Mouse (Mus musculus) urinary bladder, postnatal 36 days (tissue): ENCODE data around the gene Nrip1.

Experiments used
- DNase-seq, 2 experiments: peaks; one replicate each; pipeline ENCODE4 v3.0.0; 2022; ENCODE audit warnings: low spot score in 2 of 2, mixed read lengths in 1 of 2

Nrip1 gene

DNA sequence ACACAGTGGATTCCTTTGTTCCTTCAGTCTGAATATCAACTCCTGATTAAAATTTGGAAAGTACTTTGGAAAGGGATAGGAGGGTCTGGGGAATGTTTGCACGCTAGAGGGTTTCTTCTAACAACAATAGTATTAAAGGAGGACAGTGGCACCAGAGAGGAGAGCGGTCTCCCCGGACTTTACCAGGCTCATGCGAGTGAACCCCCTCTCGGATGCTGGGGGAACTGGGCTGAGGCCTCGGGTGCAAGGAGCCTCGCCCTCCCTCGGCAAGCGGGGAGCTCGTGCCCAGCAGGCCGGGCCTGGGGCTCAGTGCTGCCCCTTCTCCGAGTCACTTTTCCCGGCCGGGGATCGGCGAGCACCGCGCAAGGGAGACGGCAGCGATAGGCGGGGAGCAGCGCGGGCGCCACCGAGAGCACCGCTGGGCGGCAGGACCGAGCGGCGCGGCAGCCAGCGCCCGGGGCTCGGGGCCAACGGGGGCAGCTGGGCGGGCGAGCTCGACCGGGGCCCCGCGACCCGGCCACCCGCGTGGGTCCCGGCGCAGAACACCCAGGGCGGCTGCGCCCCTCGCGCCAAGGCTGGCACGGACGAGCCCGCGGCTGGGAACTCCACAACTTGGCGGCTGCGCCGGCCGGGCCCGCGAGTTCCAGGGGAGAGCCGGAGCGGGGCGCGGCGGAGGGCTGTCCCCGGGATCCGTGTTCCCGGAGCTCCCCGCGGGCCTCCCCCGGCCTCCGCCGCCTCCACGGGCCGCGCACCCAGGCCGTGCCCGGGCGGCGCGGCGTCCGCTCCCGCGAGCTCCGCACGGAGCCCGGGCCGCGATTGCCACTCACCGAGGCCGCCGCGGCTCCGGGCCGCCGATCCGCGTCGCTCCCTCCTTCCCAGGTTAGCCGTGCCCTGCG lies 1.3 kb downstream of the Nrip1 start:
- peak; percentile 56 to 57 for DNase-seq

DNA sequence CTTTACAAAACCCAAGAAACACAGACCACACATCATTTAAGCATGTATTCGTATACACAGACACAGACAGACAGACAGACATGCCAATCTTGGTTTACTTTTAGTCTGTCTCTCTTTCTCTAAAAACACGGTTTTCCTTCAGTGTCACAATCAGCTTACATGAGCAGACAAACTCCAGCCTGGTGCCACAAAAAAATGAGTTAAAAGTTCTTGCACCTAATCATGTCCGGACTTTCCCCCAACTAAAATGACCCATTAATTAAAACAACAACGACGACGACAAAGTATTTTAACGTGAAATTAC lies 2.1 kb downstream of the Nrip1 start:
- no peak for DNase-seq

DNA sequence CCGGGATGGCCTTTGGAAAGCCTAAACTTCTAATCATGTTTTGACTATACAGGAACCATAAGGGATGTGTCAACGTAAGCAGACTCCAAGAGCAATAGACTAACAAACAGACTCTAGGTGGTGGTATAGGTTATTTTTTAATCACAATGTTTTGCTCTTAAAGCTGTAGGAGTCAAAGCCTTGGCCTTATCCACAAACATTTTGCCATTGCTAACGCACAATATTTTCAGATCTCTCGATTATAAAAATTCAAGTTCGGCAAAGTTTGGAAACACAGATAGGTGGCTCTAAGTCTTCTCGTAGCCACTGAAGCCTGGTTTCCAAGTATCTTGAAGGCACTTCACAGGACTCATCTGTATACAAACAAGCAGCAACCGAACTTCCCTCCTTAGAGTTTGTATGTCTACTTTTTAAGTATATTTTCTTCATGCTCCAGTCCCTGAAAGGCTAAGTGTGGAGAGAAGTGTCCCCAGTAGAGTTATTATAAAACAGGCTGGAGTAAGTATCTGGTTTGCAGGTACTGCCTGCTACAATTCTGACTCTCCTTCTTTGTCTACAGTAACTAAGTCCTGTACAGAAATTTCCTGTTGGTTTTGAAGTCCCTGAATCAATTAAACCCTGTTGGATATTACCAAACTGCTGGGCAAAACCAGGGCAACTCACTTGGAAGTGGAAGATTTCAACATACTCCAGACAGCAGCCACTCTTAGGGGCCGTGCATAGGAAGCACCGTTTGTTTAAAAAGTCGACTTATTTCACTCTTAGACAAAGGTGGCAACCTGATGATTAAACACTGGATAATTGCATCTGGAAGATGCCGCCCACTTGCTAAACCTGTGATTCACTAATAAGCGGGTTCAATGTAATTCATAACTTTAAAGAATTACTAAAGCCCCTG lies 2.7 kb downstream of the Nrip1 start:
- no peak for DNase-seq

DNA sequence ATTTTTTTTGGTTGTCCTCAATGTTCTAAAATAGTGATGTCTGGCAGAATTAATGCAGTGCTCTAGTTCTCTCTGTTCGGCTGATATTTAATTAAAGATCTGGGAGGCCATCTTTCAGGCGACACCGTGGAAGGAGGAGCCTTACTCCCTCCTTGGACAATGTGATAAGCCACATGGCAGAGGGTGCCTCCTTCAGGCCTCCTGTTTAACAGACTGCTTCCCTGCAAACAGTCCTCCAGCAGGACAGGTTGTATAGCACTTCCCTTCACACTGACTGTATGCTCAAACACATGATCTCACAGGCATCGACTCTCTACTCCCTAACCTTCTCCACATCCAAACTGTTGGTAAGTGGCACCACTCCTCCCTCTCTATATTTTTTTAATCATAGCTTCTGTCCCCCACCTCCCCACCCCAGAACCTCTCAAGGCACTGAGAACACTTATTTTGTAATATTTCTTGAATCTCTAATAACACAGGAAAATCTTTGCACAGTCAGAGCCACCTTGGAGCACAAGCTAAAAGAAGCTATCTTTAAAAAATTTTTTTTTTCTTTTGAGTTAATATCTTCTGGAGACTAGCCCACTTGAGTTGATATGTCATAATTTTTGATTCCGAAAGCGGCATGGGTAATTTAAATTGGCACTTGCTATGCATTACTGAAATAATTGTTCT lies 3.4 kb downstream of the Nrip1 start:
- peak in 1 of 2 experiments; percentile 30 for DNase-seq

DNA sequence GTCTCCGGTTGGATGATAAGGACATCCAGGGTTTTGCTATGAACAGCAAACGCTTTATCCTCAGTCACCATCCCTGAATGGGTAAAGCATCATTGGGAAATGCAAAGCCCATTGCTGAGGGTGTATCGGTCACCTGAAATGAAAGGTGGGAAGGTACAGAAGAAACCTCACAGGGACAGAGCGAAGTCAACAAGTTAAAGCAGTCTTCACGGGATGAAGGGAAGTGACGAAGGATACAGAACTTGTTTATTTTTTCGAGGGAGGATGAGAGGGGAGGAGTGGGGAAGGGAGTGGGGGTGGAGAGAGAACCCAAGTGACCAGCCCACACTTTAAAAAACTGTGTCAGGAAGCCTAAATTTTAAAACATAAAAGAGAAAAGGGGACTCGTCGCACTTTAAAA lies 4.4 kb downstream of the Nrip1 start:
- DNase-seq, result no peak

DNA sequence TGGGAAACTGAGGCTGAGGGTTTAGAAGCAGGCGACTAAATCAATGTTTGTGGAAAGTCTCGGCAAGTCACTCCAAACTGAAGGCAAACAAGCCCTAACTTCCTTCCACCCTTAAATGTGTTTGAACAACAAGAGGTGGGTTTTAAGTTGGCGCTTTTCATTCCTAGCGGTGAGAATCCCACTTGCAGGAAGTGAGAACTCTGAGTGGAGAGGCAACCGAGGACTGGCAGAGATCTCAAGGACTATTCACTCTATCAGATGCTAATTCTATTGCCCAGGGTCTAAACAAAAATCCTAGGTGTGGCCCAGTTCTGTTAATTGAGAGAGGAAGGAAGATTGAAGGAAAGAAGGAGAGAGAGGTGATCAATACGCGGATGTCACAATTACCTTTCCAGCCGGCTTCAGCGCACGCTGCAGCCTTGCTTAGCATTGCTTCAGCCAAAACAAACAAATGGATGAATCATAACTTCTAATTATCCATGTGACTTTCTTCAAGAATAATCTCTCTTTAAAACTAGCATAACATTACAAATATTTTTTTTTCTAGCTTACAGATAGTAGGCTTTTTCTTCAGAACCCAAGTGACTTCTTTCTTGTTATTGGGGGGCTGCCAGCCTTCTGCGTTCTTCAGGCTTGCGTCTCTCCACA lies 6.2 kb downstream of the Nrip1 start:
- DNase-seq, result no peak

DNA sequence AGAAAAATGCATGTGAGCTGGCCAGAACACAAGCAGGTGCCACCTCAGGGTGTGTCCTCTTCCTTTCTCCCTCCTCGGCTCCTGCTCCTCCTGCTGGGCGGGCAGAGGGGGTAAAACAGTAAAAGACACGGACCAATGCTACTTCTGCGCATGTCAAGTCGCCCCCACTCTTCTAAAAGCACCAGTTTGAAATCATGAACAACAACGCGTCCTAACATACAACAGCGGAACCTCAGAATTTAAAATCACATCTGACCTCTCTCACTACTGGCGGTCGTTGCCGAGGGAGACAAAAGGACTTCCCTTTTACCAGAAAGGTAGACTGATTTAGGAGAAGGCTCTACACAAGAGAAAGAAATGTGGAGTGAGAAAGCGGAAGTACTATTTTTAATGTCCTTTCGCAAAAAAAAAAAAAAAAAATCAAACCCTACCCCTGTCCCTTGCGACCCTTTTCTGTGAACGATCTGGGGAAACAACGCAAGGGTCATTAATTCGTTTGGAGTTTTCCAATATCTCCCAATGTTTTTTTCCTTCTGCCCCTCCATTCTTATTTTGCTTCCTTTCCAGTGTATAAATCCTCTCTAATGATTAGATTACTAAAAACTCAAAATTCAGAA lies 7.7 kb downstream of the Nrip1 start:
- DNase-seq, result no peak

DNA sequence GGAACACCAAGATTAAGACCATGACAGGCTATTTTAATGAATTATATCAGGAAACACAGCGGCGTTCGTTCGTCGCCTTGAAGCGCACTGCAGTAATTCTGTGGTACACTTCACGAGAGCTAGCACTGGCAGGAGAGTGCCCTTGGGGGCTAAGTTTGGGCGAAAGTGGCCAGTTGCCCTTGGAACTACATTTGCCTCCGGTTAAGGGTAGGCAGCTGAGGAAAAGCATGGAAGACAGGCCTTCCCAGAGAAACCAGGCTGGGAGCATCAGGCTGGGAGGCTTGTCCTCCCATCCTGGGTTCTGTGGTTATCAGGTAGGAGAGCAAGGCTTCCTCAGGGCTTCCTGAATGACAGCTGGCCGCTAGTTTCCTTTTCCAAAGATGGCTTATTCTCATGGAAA lies 8.4 kb downstream of the Nrip1 start:
- no peak for DNase-seq

DNA sequence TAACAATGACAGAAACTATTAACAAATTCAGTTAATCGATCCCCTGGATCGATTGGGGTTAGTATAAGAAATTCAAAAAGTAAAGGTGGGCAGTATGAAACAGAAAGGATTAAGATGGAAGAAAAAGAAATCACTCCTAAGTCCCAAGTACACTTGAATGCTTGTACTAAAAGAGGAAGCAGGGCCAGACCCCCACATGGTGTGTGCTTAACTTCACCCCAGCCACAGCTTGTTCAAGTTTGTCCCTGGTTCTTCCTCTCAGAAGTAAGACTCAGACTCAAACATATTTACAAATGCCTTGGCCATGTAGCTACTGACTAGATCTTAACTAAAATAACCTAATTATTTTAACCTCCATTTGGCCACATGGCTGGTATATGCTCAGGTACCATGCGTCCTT lies 10.0 kb downstream of the Nrip1 start:
- DNase-seq, result no peak

DNA sequence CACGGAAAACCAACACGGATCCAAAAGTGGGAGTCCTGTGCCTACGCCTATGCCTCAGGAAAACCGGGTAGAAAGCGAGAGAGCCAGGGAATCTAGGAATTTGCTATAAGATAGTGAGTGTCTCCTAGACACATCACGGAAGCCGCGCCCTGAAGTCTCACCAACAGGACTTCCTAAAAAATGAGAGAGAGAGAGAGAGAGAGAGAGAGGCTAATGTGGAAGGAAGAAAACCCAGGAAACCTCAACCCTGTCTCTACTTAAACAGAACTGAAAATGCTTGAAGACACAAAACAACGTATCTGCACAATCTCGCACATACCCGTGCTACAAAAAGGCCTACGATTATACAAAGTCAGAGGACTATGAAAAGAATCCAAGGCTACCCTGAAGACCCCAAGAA lies 10.6 kb downstream of the Nrip1 start:
- DNase-seq, result no peak

DNA sequence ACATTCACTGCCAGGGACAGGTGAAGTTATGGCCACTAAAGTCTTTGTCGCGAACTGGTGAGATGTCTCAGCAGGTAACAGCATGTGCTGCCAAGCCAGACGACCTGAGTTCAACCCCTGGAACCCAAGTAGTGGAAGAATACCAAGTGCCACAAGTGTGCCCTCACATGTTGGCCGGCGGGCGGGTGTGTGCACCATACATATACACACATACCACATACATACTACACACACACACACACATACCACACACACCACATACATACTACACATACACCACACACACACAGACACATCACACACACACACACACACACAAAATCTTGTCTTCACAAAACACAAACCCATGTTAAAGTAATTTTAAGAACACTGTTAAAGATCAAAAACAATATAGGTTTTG lies 13.2 kb downstream of the Nrip1 start:
- DNase-seq, result no peak

DNA sequence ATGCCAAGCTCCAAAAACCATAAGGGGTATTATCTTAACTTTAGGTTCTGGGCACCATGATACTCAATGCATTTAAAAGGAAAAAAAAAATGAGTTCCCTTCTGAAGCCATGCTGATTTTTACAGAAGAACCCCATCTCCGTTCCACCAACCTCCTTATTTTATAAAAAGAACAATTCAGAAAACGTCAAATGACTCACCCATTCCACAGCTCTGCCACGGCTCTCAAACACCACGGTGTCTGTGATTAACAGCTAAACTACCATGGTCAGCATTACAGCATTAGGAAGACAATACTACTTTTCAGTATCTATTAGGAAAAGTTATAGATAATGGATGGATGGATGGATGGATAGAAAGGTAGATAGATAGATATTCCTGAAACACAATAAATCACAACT lies 14.9 kb downstream of the Nrip1 start:
- no peak for DNase-seq

DNA sequence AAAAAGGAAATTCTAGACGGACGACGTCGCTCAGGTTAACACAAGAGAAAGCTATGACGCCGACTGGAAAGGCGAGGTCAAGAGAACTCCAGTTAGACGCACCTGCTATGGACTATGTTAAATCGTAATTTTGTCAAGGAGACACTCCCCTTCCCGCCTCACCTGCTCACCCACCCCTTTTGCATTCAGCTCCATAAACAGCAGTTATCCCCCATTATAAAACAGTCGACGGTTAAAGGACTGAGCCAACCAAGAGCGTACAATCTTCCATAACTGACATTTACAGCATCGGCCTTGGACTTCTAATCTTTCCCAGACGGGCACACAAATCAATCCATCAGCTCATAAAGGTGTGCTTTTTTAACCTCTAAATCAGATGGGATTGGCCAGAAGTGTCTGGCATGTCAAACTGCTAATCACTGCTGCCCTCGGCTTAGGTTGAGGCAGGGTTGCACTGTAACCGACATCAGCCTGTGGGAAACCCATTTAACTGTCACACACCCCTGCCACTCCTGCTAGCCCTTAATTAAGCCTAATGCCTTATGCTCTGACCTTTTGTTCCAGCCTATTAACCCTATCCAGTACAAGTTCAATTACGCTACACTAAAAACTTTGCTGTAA lies 15.4 kb downstream of the Nrip1 start:
- no peak for DNase-seq

DNA sequence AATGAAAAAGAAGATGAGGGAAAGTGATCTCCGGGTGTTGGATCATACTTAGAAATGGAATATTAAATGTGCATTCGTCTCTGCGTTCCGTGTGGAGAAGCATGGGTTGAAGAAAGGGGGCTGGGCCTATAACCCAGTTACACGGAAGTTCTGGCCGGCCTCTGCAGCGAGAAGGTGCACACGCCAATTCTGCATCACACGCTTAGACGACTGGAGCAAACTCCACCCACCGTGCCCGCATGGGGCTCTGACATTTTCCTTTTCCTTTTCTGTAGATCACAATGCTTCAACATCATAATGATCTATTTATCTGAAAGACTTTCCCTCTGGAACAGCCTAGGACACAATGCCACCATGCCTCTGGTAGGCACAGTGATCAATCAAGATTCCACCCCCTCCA lies 16.5 kb downstream of the Nrip1 start:
- no peak for DNase-seq

DNA sequence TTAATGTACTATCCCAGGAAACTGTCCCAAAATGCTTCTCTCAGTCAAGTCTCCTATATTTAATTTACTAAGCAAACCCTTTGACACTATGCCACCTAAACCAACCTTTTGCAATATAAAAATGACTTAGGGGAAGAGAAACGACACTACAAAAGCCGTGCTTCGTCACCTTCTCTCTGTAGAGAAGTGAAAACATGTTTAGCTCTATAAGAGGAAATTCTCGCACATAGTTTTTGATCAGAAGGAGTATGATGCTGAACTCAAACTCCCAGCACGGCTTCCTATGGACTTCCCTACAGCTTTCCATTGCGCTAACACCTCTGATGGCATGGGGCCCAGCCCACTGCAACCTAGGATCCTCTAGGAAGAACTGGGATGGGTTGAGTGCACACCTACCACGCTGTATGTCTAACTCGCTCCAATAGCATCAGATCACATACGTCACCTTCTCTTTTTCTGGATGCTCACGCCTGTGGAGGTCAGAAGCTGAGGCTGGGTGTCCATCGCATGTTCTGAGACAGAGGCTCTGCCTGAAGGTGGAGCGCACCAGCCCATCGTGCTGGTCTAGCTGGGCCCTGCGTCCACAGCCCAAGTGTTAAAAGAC lies 17.6 kb downstream of the Nrip1 start:
- no peak for DNase-seq

DNA sequence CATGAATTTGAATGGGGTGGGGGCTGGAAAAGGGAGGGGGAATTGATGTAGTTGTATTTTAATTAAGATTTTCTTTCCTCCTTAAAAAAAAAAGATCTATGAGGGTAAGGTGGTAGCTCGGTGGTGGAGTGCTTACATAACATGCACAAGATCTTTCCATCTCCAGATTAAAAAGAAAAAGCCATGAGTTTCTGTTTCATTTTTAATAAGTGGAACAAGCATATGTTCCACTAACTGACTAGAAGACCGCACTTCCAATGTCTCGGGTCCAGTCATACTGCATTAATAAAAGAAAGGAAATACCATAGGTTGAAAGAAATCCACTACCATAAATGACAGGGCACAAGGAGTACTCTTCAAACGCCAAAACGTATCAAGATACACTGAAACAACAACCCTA lies 18.4 kb downstream of the Nrip1 start:
- no peak for DNase-seq

DNA sequence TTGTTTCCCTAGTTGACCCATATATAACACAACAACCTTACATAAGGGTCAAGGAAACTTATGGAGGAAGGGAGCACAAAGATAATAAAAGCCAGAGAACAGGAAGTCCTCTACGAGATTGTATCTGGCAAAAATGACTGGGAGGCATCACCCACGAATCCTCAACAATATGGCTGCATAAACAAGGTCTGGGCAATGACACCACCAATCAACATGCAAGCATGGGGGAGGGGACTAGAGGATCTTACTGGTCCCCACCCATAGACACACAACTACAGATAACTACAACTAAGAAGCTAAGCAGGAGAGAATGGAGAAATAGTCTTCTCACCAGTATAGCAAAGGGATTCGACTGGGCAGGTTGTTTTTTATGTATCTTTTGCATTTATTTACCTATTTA lies 18.8 kb downstream of the Nrip1 start:
- no peak for DNase-seq

DNA sequence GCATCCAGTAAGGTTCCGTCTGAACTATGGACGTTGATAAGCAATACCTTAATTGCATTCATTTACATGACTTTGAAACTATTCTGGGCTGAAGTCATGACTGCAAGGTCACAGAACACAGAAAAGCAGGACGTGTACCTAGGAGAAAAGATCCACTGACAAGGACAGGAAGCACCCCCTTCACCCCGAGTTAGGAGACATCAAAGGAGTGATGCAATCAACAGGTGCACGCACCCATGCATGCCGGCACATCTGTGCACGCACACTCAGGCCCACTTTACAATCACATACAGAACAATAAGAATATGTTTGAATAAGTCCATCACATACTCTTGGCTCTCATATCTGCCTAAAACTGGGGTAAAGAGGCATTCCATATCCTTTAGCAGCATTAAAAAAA lies 19.3 kb downstream of the Nrip1 start:
- no peak for DNase-seq

DNA sequence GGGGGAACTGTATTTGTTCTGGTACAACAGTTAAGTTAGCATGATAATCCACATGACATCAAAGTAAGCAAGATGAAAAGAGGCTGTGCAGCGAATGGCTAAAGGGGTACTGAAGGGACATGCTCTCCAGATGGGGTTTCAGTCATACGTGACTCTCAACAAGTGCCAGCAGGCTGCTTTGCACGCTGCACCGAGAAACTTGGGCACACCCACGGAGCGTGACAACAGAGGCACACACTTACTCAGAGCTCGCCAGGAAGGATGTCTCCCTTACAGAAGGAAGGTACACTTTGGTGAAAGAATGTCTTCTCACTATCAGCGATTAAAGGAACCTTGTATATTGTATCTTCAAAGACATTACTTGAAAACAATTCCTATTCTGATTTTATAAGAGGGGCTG lies 22.7 kb downstream of the Nrip1 start:
- no peak for DNase-seq

DNA sequence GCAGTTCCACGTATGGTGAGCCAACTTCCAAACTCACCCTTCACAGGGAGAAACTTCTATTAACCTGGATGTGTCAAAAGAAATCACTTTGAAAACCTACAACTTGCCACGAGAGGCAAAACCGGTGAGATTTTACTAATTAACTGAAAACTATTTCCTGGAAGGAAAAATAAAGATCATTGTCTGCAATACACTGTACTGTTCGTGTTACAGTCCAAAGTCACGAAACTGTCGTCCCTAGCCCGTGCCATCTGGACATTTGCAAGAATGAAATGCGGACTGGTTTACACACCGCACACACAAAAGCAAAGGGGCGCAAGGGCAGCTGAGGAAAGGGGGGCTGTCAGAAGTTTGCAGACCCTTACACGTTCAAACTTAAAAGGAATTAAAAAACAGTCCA lies 24.6 kb downstream of the Nrip1 start:
- DNase-seq, result no peak
